ENCODE assay signal across 8 mouse cellular contexts in the genomic region with DNA sequence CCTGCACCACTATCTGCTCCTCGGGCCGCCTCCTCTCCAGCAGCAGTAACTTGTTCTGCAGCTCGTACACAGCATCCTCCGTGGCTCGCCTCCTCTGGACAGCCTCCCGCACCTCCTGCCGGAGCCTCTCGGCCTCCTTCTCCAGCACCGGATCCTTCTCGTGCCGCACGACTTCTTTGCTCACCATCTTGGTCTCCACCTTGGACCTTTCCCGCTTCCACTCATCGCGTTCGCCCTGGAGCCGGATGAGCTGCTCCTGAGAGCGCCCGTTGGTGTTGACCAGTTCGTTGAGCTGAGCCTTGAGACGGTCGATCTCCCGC. TPM values are rescaled to one million over a fixed set of nuclear protein-coding genes. Genes with fewer than 3 reads are reported as not detected.
DNase-seq lines count a peak whose midpoint lies in the region; ATAC-seq and TF ChIP-seq lines count a peak whose summit lies in the region.
"Had no signal": no experiment of that assay in that cellular context is flagged by ENCODE, and none has a peak within 500 bp of the region (broad histone marks: within the 10 kb centered on the region; RNA-seq: fewer than 3 reads in every experiment).

No protein-coding gene starts in this region.

- WGBS in liver, adult 2 months = 30% methylated on average over 23 of the region's 23 CpGs
- 14% methylated on average over 23 of the region's 23 CpGs for WGBS in forebrain, embryonic 13.5 days
- WGBS in limb, embryonic 13.5 days = 14% methylated on average over 23 of the region's 23 CpGs
- WGBS in small intestine, adult 2 months = 67% methylated on average over 23 of the region's 23 CpGs

- no peak overlapping the region for H3K9ac ChIP-seq in liver, adult 2 months (ENCODE audit: low read depth, low read length)
- H3K9ac ChIP-seq in forebrain, embryonic 13.5 days = peak overlapping the region; percentile 22; the same call in 1 of the 2 replicates
- peak overlapping the region; percentile 65 for H3K9ac ChIP-seq in limb, embryonic 13.5 days

- peaks cover 17% of the 10 kb centered on the region for H3K4me1 ChIP-seq in liver, adult 2 months (ENCODE audit: control insufficient read depth, insufficient read depth, low read length)
- peaks cover 30% of the 10 kb centered on the region for H3K4me1 ChIP-seq in forebrain, embryonic 13.5 days
- peaks cover 33% of the 10 kb centered on the region for H3K4me1 ChIP-seq in limb, embryonic 13.5 days
- peaks cover 21% of the 10 kb centered on the region for H3K4me1 ChIP-seq in small intestine, adult 2 months (ENCODE audit: control insufficient read depth, insufficient read depth, insufficient read length, low read length)

- DNase-seq in liver, adult 2 months (ENCODE audit: extremely low read depth, low read depth, low spot score) = no peak
- DNase-seq in liver = no peak
- DNase-seq in layer of hippocampus, adult 8-10 months (ENCODE audit: low spot score in 2 of 2) = no peak
- DNase-seq in urinary bladder, adult 18-20 months (ENCODE audit: low spot score in 2 of 2) = no peak

- no peaks in the 10 kb centered on the region for H3K36me3 ChIP-seq in liver, adult 2 months (ENCODE audit: control insufficient read depth, insufficient read depth, low read length)
- H3K36me3 ChIP-seq in forebrain, embryonic 13.5 days (ENCODE audit: poor library complexity, severe bottlenecking) = no peaks in the 10 kb centered on the region
- peaks cover 4% of the 10 kb centered on the region for H3K36me3 ChIP-seq in limb, embryonic 13.5 days
- peaks cover 32% of the 10 kb centered on the region for H3K36me3 ChIP-seq in small intestine, adult 2 months (ENCODE audit: control insufficient read depth, insufficient read depth, low read length)

- no peak overlapping the region for H3K27ac ChIP-seq in liver, adult 2 months (replicated peaks; ENCODE audit: insufficient read depth, low read depth, low read length)
- no peak overlapping the region for H3K27ac ChIP-seq in forebrain, embryonic 13.5 days
- no peak overlapping the region for H3K27ac ChIP-seq in limb, embryonic 13.5 days
- H3K27ac ChIP-seq in small intestine, adult 2 months (ENCODE audit: insufficient read depth, low read depth, low read length) = no peak overlapping the region

- TF ChIP-seq POLR2A in liver, adult 2 months (IDR thresholded peaks at IDR 0.05; ENCODE audit: extremely low read depth, insufficient read depth, low read length) = no peak
- no peak for TF ChIP-seq POLR2A in small intestine, adult 2 months (IDR thresholded peaks at IDR 0.05; ENCODE audit: low read depth, low read length)

- no peak for TF ChIP-seq CTCF in liver, adult 2 months (IDR thresholded peaks at IDR 0.05; ENCODE audit: low read depth, low read length)
- TF ChIP-seq CTCF in small intestine, adult 2 months (IDR thresholded peaks at IDR 0.05; ENCODE audit: extremely low read depth, insufficient read length, insufficient replicate concordance, low read depth, low read length) = no peak

- no peaks in the 10 kb centered on the region for H3K79me2 ChIP-seq in liver, adult 2 months (ENCODE audit: control insufficient read depth, insufficient read depth, low read length)

- H3K9me3 ChIP-seq in forebrain, embryonic 13.5 days (replicated peaks) = 0 out of 2 replicates have a peak, but pooled peaks cover 3% of the 10 kb centered on the region
- peaks cover 10% of the 10 kb centered on the region for H3K9me3 ChIP-seq in limb, embryonic 13.5 days

- peak overlapping the region; percentile 27; the same call in 1 of the 2 replicates for H3K4me3 ChIP-seq in liver, adult 2 months (ENCODE audit: insufficient read depth, low read depth, low read length)
- H3K4me3 ChIP-seq in forebrain, embryonic 13.5 days = peak overlapping the region; percentile 26
- peak overlapping the region; percentile 47 for H3K4me3 ChIP-seq in limb, embryonic 13.5 days
- H3K4me3 ChIP-seq in small intestine, adult 2 months (ENCODE audit: low read depth, low read length) = peak overlapping the region; percentile 35
- H3K4me3 ChIP-seq: myocyte had no signal

- H3K27me3 ChIP-seq in liver, adult 2 months (ENCODE audit: control insufficient read depth, insufficient read depth, low read length) = peaks cover 4% of the 10 kb centered on the region; the same call in 1 of the 2 replicates
- peaks cover 51% of the 10 kb centered on the region for H3K27me3 ChIP-seq in forebrain, embryonic 13.5 days
- peaks cover 48% of the 10 kb centered on the region for H3K27me3 ChIP-seq in limb, embryonic 13.5 days
- H3K27me3 ChIP-seq in small intestine, adult 2 months (ENCODE audit: control insufficient read depth, insufficient read depth, low read length) = no peaks in the 10 kb centered on the region

- no peak for ATAC-seq in forebrain, embryonic 13.5 days
- no peak for ATAC-seq in limb, embryonic 13.5 days (ENCODE audit: low FRiP score, low read depth)

- peak overlapping the region; percentile 56 for H3K4me2 ChIP-seq in forebrain, embryonic 13.5 days
- H3K4me2 ChIP-seq in limb, embryonic 13.5 days (replicated peaks) = peak overlapping the region; percentile 75

RNA-seq across cellular contexts. Expression of a gene that starts 15.2 kb away (rescaled TPM):
- total RNA-seq in liver, adult 2 months (2014; rRNA removed) = 0.07 and 0.18 TPM in 2 replicates
- 0.12 and 0.16 TPM in 2 replicates for polyA plus RNA-seq in liver, adult 2 months (2012; rRNA removed)
- polyA plus RNA-seq in forebrain, embryonic 13.5 days (2015; fragmentation: Nextera tagmentation; extraction: Ambion mirVana) = 0.12 and 0.14 TPM in 2 replicates
- polyA plus RNA-seq in limb, embryonic 13.5 days (2015; fragmentation: Nextera tagmentation; extraction: Ambion mirVana) = 3.3 and 4.0 TPM in 2 replicates
- polyA plus RNA-seq in small intestine, adult 2 months (2012; rRNA removed) = 6.3 and 12.1 TPM in 2 replicates
- total RNA-seq in layer of hippocampus, adult 8-10 months (2022) = 1 to 10 TPM in 2 of 4 experiments, under 1 TPM in 2; 0.85 to 1.4 (median 1.1) TPM

RNA-seq across cellular contexts. Expression of a gene that starts 23.9 kb away (rescaled TPM):
- total RNA-seq in liver, adult 2 months (2014; rRNA removed) = 994 and 1,028 TPM in 2 replicates
- polyA plus RNA-seq in liver, adult 2 months (2012; rRNA removed) = 683 and 720 TPM in 2 replicates
- polyA plus RNA-seq in forebrain, embryonic 13.5 days (2015; fragmentation: Nextera tagmentation; extraction: Ambion mirVana) = 35.0 and 43.3 TPM in 2 replicates
- polyA plus RNA-seq in limb, embryonic 13.5 days (2015; fragmentation: Nextera tagmentation; extraction: Ambion mirVana) = 22.0 and 23.5 TPM in 2 replicates
- 71.1 and 112 TPM in 2 replicates for polyA plus RNA-seq in small intestine, adult 2 months (2012; rRNA removed)
- total RNA-seq in layer of hippocampus, adult 8-10 months (2022) = 100 to 1,000 TPM; 124 to 134 (median 130) TPM

RNA-seq across cellular contexts. Expression of a gene that starts 24.0 kb away (rescaled TPM):
- total RNA-seq in liver, adult 2 months (2014; rRNA removed) = 3.0 and 5.3 TPM in 2 replicates
- polyA plus RNA-seq in liver, adult 2 months (2012; rRNA removed) = 2.3 and 3.0 TPM in 2 replicates
- 75.3 and 81.6 TPM in 2 replicates for polyA plus RNA-seq in forebrain, embryonic 13.5 days (2015; fragmentation: Nextera tagmentation; extraction: Ambion mirVana)
- 63.3 and 72.1 TPM in 2 replicates for polyA plus RNA-seq in limb, embryonic 13.5 days (2015; fragmentation: Nextera tagmentation; extraction: Ambion mirVana)
- polyA plus RNA-seq in small intestine, adult 2 months (2012; rRNA removed) = 15.8 and 27.7 TPM in 2 replicates
- total RNA-seq in layer of hippocampus, adult 8-10 months (2022) = 10 to 100 TPM; 29.4 to 43.7 (median 38.7) TPM

RNA-seq across cellular contexts. Expression of a gene that starts 51.3 kb away (rescaled TPM):
- total RNA-seq in liver, adult 2 months (2014; rRNA removed) = 19.9 and 25.2 TPM in 2 replicates
- polyA plus RNA-seq in liver, adult 2 months (2012; rRNA removed) = 32.6 and 36.3 TPM in 2 replicates
- polyA plus RNA-seq in forebrain, embryonic 13.5 days (2015; fragmentation: Nextera tagmentation; extraction: Ambion mirVana) = 71.8 and 72.1 TPM in 2 replicates
- polyA plus RNA-seq in limb, embryonic 13.5 days (2015; fragmentation: Nextera tagmentation; extraction: Ambion mirVana) = 109 and 110 TPM in 2 replicates
- polyA plus RNA-seq in small intestine, adult 2 months (2012; rRNA removed) = 21.2 and 39.0 TPM in 2 replicates
- total RNA-seq in layer of hippocampus, adult 8-10 months (2022) = 10 to 100 TPM; 61.1 to 71.3 (median 66.1) TPM

RNA-seq across cellular contexts. Expression of a gene that starts 54.7 kb away (rescaled TPM):
- 5.6 and 9.0 TPM in 2 replicates for total RNA-seq in liver, adult 2 months (2014; rRNA removed)
- polyA plus RNA-seq in liver, adult 2 months (2012; rRNA removed) = 3.6 and 4.5 TPM in 2 replicates
- 58.5 and 71.5 TPM in 2 replicates for polyA plus RNA-seq in forebrain, embryonic 13.5 days (2015; fragmentation: Nextera tagmentation; extraction: Ambion mirVana)
- 48.6 and 48.9 TPM in 2 replicates for polyA plus RNA-seq in limb, embryonic 13.5 days (2015; fragmentation: Nextera tagmentation; extraction: Ambion mirVana)
- 5.0 and 6.5 TPM in 2 replicates for polyA plus RNA-seq in small intestine, adult 2 months (2012; rRNA removed)
- total RNA-seq in layer of hippocampus, adult 8-10 months (2022) = 100 to 1,000 TPM in 1 of 4 experiments, 10 to 100 TPM in 3; 73.7 to 111 (median 92.3) TPM
